Mouse (Mus musculus): ENCODE results near the gene Cd99l2.
A peak's percentile ranks its signal among the peaks of the same experiment; 100 is the strongest.
"Not testable (repeated sequence)": the region's sequence is repeated elsewhere in the genome, so short reads cannot be mapped to it uniquely, and the experiment has no call there.

Cd99l2 gene

DNA sequence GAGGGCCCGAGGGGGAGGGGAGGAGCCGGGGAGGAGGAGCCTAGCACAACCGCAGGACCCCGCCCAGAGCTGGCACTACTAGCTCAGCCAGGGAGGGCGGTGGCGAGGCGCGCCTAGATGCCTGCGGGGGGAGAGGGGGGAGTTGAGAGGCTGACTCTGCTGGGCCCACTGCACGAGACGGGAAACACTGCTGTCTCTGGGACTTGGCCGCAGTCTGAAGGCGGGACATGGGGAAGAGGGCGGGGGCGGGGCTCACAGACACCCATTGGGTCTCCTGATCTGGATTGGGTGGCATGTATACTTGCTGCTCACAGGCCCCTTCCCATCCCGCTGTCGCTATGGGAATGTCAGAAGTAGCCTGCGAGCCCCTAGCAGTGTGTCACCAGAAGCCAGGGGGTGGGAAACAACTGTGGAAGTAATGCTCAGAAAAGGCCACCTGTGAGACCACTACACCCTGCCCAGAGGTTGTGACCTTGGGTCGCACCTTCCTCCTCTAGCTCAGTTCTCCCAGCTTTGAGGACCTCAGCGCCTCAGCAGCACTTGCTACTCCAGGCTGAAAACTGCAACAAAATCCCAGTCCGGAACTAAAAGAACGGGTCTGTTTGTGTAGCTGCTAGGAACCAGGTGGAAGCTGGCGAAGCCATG lies at the start of gene Cd99l2:
Cd99l2 (minus strand) TSS at position 216 of the 645 bp plus-strand sequence.
- DNase-seq: peak; percentile 88

DNA sequence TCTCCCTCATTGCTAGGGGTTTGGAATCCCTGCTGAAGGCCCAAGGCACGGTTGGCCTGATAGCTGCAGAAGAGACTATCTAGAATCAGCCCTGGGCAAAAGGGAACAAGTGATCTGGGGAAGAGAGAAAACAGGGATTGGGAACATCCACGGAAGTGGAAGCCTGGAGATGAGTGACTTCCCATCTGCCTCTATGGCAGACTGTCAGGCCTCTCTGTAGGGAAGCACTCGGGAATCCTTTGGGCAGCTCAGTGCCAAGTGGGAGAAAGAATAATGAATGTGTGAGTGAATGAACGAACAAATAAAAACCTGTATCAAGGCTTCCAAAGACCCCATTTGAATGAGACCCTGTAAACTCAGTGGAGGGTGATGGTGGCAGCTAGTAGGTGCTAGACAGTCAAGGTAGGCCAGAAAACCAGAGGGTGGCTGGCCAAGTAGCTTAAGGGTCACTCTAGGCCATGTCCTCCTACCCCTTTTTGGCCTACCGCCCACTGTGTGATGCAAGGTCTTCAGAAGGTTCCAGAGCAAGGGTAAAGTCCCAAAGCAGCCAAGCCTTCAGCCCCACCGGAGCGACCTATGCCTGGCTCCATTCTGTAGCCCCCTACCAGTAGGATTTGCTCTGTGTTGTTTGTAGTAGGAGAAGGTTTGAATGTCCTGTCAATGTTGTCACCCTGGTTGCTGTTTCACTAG lies 48.3 kb upstream of the Cd99l2 start:
- peak; percentile 9 for DNase-seq

DNA sequence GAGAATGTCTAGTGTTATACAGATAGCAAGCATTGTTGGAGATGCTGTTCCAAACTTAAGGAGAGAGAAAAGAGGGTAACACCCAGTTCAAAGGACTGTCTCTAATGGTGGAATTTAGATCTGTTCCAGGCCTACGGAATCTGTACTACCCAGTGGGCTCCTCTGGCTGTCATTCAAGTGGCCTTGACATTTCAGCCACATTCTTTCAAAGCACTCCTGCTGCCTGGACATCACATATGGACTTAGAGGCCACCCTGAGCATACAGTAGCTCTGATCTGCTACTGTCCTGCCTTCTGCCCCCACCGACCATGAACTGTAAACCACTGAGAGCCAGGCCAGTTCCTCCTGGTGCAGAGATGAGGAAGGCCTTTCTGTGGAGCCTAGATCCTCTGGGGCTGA lies 45.1 kb upstream of the Cd99l2 start:
- no peak for DNase-seq

DNA sequence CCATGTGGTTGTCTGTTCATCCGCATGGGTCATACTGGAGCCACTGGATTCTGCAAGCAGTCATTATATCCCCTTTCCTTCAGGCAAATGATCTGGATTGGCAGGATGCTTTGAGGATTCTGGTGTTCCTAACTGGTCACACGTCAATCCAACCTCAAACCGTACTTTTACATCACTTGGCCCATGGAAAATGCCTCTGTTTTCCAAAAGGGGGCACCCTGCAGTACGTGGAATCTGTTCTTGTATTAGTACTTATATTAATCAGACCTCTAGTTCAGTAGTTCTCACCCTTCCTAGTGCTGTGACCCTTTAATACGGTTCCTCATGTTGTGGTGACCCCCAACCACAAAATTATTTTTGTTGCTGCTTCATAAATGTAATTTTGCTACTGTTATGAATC lies 41.5 kb upstream of the Cd99l2 start:
- DNase-seq: no peak

DNA sequence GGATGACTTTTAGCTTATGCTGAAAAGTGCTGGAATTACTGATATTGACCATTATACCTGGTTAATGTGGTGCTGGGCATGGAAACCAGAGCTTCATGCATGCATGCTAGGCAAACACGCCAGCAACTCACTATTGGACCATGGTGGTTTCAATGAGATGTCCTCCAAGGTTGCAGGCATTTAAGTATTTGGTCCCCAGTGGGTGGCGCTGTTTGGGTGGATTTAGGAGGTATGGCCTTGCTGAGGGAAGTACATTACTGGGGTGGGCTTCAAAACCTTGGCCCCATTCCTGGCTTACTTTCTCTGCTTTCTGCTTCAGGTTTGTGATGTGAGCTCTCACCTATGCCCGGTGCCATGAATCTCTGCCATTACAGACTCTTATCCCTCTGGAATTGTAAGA lies 40.0 kb upstream of the Cd99l2 start:
- DNase-seq: no peak

DNA sequence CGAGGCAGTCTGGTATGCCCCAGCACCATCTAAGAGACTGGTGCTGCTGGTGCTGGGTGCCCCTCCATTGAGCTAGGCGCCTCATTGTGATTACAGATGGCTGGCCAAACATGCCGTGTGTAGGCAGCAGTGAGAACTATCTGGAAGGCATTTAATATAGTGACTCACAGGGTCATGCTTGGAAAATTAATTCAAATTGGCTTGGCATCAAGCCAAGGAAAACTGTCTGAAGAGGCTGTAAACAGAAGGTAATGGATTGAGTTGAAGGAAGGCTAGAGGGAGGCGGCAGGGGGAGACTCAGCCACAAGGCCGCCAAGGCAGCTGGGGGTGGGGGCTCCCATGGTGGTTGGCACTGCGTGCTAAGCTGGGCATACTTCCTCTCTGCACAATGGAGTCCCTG lies 36.0 kb upstream of the Cd99l2 start:
- DNase-seq: peak; percentile 4

DNA sequence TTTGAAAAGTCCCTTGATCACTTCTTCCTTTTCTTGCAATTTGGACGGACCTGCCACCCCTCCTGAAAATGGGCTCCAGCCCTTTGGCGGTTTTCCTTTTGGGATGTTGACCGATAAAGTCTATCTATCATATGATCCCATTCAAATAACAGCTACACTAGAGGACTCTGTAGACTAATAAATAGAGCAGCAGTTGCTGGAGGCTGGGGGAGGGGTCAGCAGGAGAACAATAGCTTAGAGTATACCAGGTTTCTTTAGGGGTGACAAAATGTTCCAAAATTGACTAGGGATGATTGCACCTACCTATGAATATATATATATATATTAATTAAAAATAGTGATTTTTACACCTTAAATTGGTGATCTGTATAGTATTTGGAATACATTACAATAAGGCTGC lies 35.5 kb upstream of the Cd99l2 start:
- no peak for DNase-seq

DNA sequence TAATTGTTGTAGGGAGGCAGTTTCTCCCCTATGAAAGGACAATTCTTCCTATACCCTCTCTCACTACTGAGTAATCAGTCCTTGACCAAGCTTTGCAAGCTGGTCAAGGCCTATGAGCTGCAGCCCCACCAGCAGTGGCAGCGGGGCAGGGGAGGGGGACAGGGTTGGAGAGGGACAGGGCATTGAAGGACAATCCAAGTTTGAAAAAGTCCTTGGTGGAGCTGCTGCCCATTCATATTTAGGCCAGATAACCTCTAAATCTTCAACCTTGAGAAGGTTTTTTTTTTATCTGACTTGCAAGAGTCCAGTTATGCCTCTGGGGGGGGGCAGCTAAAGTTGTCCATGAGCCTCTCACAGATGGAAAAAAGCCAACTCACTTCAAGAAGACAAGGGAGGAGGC lies 34.8 kb upstream of the Cd99l2 start:
- DNase-seq: no peak

DNA sequence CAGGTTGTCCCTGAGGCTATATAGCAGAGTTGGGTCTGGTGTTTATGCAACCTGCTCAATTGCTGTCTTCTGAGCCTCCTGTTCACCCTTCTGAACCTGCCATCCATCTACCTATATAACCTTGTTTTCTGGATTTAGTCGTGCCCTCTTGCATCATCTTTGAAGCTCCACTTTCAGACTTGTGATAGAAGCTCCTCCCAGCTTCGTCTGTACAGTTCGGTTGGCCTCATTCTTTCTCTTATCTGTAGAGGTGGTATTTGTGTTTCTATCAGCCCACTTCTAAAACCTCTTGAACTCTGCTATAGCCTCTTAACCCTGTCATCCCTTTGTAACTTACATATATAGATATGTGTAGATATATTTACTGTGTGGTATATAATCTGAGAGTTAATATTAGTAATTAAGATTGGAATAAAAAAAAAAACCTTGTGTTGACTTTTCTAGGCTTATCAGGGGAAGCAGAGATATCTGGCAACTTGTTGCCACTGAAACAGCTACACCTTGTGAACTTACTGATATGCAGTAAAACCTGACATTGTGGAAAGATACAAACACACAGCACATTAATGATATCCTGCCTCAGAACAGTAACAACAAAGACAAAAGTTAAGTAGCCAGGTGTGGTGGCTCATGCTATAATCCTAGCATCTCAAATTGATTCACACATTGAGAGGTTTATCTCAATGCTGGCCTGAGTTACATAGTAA lies 33.1 kb upstream of the Cd99l2 start:
- no peak for DNase-seq

DNA sequence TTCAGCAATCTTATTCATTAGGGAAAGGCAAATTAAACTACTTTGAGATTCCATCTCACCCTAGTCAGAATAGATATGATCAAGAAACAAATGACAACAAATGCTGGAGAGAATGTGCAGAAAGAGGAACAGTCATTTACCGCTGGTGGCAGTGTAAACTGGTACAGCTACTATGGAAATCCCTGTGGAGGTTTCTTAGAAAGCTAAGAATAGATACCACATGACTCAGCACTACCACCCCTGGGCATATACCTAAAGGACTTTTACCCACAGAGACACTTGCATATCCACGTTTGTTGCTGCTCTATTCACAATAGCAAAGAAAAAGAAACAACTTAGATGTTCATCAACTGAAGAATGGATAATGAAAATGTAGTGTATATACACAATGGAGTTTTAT lies 31.7 kb upstream of the Cd99l2 start:
- DNase-seq: no peak

DNA sequence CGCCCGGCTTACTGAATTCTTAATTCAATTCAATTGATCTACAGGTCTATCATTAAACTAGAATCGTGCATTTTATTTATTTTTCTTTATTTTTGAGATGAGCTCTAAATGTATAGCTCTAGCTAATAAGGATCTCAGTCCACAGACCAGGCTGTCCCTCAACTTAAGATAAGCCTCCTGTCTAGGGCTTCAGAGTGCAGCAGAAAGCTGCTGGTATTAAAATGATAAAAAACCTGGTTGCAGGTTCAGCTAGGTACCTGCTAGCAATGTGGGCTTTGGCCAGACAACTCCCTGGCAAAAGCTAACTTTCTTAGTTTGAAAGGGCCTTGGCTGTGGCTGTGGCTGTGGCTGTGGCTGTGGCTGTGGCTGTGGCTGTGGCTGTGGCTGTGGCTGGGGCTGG lies 30.2 kb upstream of the Cd99l2 start:
- no peak for DNase-seq

DNA sequence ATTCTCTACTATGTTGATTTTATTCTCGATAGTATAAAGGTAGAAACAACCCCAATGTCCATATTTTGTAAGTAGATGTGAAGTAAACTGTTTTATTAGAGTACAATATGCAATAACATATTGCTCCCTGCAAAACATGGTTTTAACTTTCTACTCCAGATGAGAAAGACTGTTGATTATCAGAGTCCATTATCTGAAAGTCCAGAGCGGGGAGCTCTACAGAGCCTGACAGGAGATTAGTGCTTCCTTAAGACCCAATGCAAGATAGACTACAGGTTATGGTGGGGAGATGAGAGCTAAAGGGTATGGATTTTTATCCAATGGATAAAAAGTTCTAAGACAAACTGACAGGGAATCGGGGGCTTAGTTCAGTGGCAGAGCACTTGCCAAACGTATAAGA lies 26.6 kb upstream of the Cd99l2 start:
- DNase-seq: no peak

DNA sequence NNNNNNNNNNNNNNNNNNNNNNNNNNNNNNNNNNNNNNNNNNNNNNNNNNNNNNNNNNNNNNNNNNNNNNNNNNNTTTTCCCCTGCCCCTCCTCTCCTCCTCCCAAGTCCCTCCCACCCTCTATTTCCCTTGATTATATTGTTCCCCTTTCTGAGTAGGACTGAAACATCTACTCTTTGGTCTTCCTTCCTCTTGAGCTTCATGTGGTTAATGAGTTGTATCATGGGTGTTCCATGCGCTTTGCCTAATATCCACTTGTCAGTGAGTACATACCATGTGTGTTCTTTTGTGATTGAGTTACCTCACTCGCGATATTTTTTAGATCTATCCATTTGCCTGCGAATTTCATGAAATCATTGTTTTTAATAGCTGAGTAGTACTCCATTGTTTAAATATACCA lies 13.9 kb upstream of the Cd99l2 start:
- not testable (repeated sequence) for DNase-seq

DNA sequence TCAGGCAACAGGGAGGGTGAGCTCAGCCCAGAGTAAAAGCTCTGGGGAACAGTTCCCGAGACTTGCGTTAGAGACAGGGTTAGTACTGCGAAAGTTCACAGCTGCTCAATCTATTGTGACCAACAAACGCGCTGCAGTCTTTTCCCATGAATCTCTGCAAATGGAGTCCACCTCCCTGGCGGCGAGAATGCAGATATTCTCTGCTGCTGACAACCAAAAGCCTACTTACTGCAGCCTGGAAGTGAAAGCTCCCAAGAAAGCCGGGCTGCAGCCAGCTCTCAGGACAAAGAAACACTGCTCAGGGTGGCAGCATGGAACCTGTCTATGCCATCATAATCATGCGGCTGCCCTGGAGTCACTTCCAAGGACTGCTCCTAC lies 619 bp upstream of the Cd99l2 start:
- no peak for DNase-seq

DNA sequence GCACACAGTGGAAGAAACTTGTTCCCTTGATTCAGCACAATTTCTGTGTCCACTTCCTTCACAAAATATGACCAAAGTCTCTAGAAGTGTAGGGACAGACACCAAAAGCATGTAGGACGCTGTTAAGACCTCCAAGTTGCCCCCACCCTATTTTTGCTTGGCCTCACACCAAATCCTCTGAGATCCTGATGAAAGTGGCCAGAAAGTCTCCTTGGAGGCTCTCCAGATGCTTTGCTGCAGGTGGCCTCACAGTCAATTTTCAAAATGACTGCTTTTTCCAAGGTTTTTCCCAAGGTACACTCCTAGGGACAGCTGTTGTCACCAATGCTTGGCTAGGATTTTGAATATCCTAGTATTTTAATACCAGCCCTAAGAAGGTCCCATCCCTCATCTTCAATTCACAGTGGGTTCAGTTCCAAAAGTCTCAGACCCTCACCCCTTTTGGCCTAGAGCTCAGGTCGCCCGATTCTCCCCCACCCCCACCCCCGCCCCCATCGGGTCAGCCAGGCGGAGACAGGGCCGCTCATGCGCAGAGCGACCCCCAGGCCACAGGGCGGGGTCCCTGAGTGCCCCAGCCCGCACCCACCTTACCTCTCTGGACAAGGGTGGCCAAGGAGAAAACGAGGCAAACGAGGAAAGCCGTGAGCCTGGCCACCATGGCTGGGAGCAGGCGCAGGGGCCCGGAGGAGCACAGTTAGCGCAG lies 567 bp downstream of the Cd99l2 start:
- DNase-seq: peak; percentile 40

DNA sequence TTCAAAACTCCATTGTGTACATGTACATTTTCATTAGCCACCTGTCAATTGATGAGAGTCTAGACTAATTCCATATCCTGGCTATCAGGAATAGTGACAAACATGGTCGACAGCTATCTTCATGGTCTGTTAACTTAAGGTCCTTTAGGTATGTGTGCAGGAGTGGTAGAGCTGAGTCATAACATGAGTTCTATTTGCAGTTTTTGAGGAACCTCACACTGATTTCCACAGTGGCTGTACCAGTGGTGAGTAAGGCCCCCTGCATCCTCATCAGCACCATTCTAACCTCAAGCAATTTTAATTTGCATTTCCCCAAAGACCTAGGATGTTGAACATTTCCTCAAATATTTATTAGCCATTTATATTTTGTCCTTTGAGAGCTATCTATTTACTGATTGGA lies 3.3 kb downstream of the Cd99l2 start:
- DNase-seq: no peak

DNA sequence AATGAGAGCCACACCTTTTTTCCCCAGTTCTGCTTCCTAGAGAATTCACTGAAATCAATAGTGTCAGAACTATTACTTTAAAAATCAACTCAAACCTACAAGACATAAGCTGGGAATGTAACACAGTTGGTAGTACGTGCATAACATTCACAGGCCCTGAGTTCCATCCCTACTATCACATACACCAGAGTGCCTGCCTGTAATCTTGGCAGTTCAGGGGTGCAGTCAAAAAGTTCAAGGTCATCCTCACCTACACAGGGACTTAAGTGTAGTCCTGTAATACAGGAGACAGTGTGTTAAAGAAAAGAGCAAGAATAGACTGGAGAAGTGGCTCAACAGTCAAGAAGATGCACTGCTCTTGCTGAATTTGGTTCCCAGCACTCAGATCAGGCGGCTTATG lies 10.4 kb downstream of the Cd99l2 start:
- DNase-seq: no peak

DNA sequence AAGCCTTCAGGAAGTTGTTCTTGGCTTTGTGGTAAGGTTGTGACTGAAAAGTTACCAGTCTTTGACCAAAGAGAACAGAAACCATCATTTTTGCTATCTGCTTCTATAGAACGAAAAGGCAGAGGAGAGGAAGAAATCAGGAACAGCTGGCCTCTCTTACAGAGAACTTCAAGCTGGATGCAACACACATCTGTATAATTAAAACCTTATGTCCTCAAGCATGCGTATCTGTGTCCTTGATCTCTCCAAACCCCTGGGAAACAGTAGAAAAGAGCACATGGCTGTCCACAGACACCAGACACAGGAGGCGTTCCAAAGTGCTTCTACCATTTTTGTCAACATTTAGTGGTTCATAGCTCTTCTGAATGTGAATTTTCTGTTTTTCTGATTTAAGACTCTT lies 16.7 kb downstream of the Cd99l2 start:
- no peak for DNase-seq

DNA sequence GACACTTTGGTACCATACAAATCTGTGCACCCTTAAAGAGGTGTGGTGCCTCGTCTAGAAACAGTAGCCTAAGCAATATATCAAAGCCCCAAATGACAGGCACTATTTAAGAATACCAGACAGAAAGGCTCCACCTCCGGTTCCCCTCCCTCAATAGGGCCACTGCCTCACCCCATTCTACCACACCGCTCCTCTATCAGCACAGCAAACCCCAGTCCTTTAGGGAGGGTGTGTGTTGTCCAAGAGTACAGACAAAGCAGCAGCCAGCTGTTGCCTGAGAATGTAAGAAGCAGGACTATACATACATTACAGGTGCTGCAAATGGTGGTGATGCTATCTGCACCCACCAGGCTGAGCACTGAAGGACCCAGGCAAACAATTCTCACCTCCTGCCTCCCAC lies 17.2 kb downstream of the Cd99l2 start:
- DNase-seq: no peak

DNA sequence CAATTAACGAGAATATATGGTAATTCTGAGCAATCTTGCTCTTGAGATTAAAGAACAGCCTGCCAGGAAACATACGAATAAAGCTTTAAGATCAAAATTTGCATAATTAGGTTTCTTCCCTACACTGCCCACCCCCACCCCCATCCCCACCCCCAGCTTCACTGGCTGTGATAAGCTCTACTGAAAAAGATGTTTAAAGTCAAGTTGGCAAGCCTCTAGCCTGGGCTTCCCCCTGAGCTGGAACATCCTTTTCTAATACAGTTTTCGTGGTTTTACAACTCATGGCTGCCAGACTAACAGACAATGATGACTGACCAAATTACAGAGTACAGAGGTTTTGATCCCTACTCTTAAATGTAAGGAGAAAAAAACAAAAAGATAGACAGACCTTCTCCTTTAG lies 17.6 kb downstream of the Cd99l2 start:
- DNase-seq: no peak

DNA sequence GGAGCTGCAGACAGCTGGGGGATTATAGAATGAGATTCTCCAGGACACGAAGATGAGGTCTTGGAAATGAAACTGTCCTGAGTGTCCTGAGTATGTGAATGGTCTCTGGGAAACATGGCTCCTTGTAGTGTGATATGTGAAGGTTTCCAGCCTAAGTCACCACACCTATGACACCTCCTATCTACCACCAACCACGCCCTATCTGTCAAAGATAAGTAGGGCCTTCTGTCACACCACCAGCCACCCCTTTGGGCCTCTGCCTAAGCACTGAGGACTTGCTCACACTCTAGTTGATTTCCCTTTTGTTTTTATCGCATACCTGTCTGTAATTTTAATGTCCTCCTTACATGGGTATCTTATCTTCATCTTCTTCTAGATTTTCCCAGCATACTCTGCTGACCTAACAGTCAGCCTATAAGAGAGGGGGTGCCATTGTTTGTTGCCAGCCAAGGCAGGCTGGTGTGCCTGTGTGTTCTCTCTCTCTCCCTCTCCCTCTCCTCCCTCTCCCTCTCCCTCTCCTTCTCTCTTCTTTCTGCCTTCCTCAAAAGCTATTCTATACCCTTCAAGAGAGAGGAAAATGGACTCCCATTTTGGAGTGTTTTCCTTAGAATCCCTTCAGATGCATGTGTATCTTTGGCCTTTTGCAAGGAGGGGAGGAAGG lies 18.2 kb downstream of the Cd99l2 start:
- no peak for DNase-seq

DNA sequence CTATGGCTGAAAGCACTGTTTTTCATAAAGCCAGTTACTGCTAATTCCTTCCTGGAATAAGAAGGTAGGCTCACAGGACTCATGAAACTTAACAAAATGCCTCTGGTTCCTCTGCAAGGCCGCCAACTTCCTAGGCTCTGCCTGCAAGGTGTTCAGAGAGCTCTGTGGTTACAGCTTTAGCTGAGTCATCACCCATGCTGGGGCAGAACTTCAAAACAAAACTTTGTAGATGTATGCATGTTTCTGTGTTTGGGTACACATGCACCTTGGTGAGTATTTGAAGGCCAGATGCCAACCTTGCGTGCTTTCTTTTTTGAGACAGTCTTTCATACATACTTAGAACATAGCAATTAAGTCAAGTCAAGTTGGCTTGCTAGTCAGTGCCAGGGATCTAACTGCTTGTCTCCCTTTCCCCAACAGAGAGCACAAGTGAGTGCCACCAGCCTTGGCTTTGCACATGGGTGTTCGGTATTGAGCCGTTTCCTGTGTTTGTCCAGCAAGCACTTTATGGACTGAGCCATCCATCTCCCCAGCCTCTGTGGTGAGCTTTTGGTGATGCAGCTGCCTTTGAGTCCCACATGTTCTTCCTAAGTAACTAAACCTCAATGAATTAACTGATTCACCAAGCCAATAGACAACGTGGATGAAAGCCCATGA lies 23.9 kb downstream of the Cd99l2 start:
- DNase-seq: no peak

DNA sequence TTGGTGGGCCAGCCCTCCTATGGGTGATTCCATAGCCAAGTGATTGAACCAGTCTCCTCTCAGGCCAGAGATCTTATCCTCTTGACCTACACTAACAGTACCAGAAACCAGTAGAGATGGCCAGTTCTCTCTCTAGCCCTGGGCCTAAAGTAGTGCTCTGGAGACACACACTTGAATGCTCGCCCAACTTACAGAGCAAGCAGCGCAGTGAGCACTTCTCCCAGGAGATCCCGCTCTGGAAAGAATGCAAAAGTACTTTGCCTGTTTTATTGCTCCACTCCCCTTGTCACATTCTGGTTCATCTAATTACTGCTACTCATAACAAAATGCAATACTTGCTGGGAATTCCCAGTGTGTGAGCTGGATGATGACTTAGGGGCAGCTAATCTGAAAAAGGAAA lies 25.2 kb downstream of the Cd99l2 start:
- DNase-seq: no peak
